Mouse (Mus musculus) cortical plate, adult 2 months (tissue): ENCODE measurements around the gene Nubp1.

Experiments
- CTCF ChIP-seq: fragments of 200-500 bp; IDR thresholded peaks from 2 replicates; pipeline ENCODE4 v1.5.1; 2011; ENCODE audit warnings: mild to moderate bottlenecking, control low read depth, low read length; ENCODE audit not compliant: insufficient read depth; ENCODE audit errors: extremely low read depth
- POLR2A ChIP-seq: fragments of 200-500 bp; IDR thresholded peaks from 2 replicates; pipeline ENCODE4 v1.6.1; 2011; ENCODE audit warnings: mild to moderate bottlenecking, low read length, control low read depth; ENCODE audit not compliant: insufficient read depth; ENCODE audit errors: extremely low read depth

DNA sequence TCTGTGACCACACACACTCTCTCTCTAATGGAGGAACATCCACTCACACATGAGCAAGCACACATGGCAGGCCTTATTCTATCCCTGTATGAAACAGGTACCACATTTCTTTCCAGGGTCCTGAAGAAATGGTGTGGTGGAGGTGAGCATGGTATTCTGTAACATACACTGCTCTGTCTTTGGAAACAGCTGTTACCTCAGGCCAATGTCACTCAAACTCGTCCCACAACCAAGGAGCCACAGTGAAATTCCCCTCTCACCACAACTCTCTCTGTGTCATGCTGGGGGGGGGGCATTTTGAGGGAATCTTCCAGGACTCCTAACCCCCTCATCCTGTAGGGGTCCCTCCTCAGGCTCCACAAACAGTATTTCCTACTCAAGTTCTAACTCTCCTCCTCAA, 20.2 kb downstream of the Nubp1 start:
- no peak for TF ChIP-seq POLR2A
- no peak for TF ChIP-seq CTCF
